Mouse (Mus musculus) hindbrain, postnatal 0 days (tissue): ENCODE data around the gene Neu1. TPM values are rescaled to one million over a fixed set of nuclear protein-coding genes. Genes with fewer than 3 reads are reported as not detected.

Experiments used
- ATAC-seq: fragments of 200-750 bp; cut with Nextera tagmentation; 2 replicates; pipeline ENCODE4 v1.8.0; 2017; ENCODE audit warnings: mild to moderate bottlenecking, moderate TSS enrichment, moderate library complexity
- DNase-seq: peaks from one replicate; pipeline ENCODE4 v3.0.0-alpha.2; 2015; ENCODE audit warnings: low spot score
- H3K27ac ChIP-seq: fragments of 300-500 bp; sonication (generic); 2 replicates; pipeline ENCODE4 v1.5.1; 2014; ENCODE audit warnings: mild to moderate bottlenecking
- H3K27me3 ChIP-seq: fragments of 300-500 bp; sonication (generic); 2 replicates; pipeline ENCODE4 v1.6.1; 2014; ENCODE audit warnings: low read length, mixed read lengths; ENCODE audit not compliant: insufficient read depth
- H3K36me3 ChIP-seq: fragments of 300-500 bp; sonication (generic); 2 replicates; pipeline ENCODE4 v1.6.1; 2014; ENCODE audit warnings: low read length, mixed read lengths; ENCODE audit not compliant: insufficient read depth
- H3K4me1 ChIP-seq: fragments of 300-500 bp; sonication (generic); 2 replicates; pipeline ENCODE4 v1.6.1; 2014; ENCODE audit warnings: antibody characterized with exemption, low read length, mixed read lengths; ENCODE audit not compliant: insufficient read depth
- H3K4me2 ChIP-seq: fragments of 300-500 bp; sonication (generic); 2 replicates; pipeline ENCODE4 v1.6.1; 2014; ENCODE audit warnings: low read depth, mild to moderate bottlenecking, low read length, moderate library complexity, mixed read lengths
- H3K4me3 ChIP-seq: fragments of 300-500 bp; sonication (generic); 2 replicates; pipeline ENCODE4 v1.5.1; 2014; ENCODE audit warnings: low read length
- H3K9ac ChIP-seq: fragments of 300-500 bp; sonication (generic); replicated peaks from 2 replicates; pipeline ENCODE4 v1.6.1; 2014; ENCODE audit warnings: mild to moderate bottlenecking, low read length, moderate library complexity, mixed read lengths
- H3K9me3 ChIP-seq: fragments of 300-500 bp; sonication (generic); 2 replicates; pipeline ENCODE4 v1.6.1; 2016; ENCODE audit warnings: low read length, mixed read lengths
- CTCF ChIP-seq: IDR thresholded peaks from 2 replicates; pipeline ENCODE4 v1.5.1; 2016; ENCODE audit warnings: antibody characterized with exemption, control low read depth, low read depth
- WGBS: fragments of 180-500 bp; shearing (Covaris S2); extraction: QIAGEN DNeasy Blood & Tissue Kit; methylation state at CpG from one replicate; pipeline ENCODE4 v1.1.7; 2014; 5-methylcytosine and 5-hydroxymethylcytosine counted together
- polyA plus RNA-seq: library from polyadenylated mRNA; unstranded; fragments of >200 nt; fragmentation: Nextera tagmentation; extraction: Ambion mirVana; gene quantifications from 2 replicates; pipeline ENCODE4 v1.2.1, GENCODE M21; 2015
- total RNA-seq: library from RNA; depleted of rRNA; stranded (reverse); fragments of >200 nt; gene quantifications from 2 replicates; pipeline ENCODE4 v1.2.3, GENCODE M21; 2014

The Neu1 gene
- total and polyA plus RNA-seq, 2 experiments from 2014 or later: 43.1 to 50.9 TPM

- ATAC-seq: no peak
Observed at GRCm38 (mm10) chr17:34934830-34935229, 3.8 kb downstream of the Neu1 start.

GRCm38 (mm10) chr17:34937960-34938505 is 7.0 kb downstream of the Neu1 start:
- H3K27me3 ChIP-seq: no peaks in the 10 kb centered on the region
- H3K9me3 ChIP-seq: no peaks in the 10 kb centered on the region
- no peak overlapping the region for H3K27ac ChIP-seq
- ATAC-seq: no peak
- no peaks in the 10 kb centered on the region for H3K4me1 ChIP-seq
- no peak overlapping the region for H3K4me3 ChIP-seq
- WGBS: 85% methylated on average over 6 of the region's 6 CpGs
- no peak overlapping the region for H3K9ac ChIP-seq
- H3K4me2 ChIP-seq: no peak overlapping the region
- no peak for TF ChIP-seq CTCF
- DNase-seq: no peak
- peaks cover 15% of the 10 kb centered on the region for H3K36me3 ChIP-seq

More at GRCm38 (mm10) chr17:34934830-34935229, 3.8 kb downstream of the Neu1 start:
- Histone ChIP-seq H3K36me3 (peaks cover 20% of the 10 kb centered on the region), H3K9me3 (no peaks in the 10 kb centered on the region), H3K27me3 (no peaks in the 10 kb centered on the region), H3K4me2 (no peak overlapping the region), H3K4me1 (no peaks in the 10 kb centered on the region), H3K9ac (no peak overlapping the region), H3K4me3 (no peak overlapping the region), H3K27ac (no peak overlapping the region)
- TF ChIP-seq CTCF: no peak
- DNase-seq: no peak
- 52% methylated on average over 8 of the region's 8 CpGs for WGBS

GRCm38 (mm10) chr17:34941344-34942041 is 10.4 kb downstream of the Neu1 start:
- H3K27me3 ChIP-seq: no peaks in the 10 kb centered on the region

GRCm38 (mm10) chr17:34943128-34943815 is 12.2 kb downstream of the Neu1 start:
- H3K36me3 ChIP-seq: no peaks in the 10 kb centered on the region
- no peaks in the 10 kb centered on the region for H3K27me3 ChIP-seq
- no peak for DNase-seq
- H3K9ac ChIP-seq: no peak overlapping the region
- no peak overlapping the region for H3K4me3 ChIP-seq
- WGBS: 89% methylated on average over 4 of the region's 4 CpGs
- no peak for ATAC-seq
- no peak for TF ChIP-seq CTCF
- H3K4me1 ChIP-seq: no peaks in the 10 kb centered on the region
- H3K9me3 ChIP-seq: no peaks in the 10 kb centered on the region
- H3K27ac ChIP-seq: no peak overlapping the region
- H3K4me2 ChIP-seq: no peak overlapping the region

More at GRCm38 (mm10) chr17:34941344-34942041, 10.4 kb downstream of the Neu1 start:
- Histone ChIP-seq H3K4me2 (peak overlapping the region; percentile 46), H3K9me3 (no peaks in the 10 kb centered on the region), H3K27ac (no peak overlapping the region), H3K9ac (peak overlapping the region; percentile 3; the same call in 1 of the 2 replicates), H3K4me1 (no peaks in the 10 kb centered on the region), H3K36me3 (no peaks in the 10 kb centered on the region), H3K4me3 (peak overlapping the region; percentile 2)
- no peak for DNase-seq
- TF ChIP-seq CTCF: no peak
- WGBS: 7% methylated on average over 15 of the region's 15 CpGs
- 0 out of 2 replicates have a peak, but pooled peaks have one; percentile 24 for ATAC-seq

GRCm38 (mm10) chr17:34944362-34944761 is 13.3 kb downstream of the Neu1 start:
- no peak overlapping the region for H3K9ac ChIP-seq
- no peak overlapping the region for H3K27ac ChIP-seq
- H3K36me3 ChIP-seq: no peaks in the 10 kb centered on the region
- H3K4me1 ChIP-seq: no peaks in the 10 kb centered on the region
- H3K9me3 ChIP-seq: no peaks in the 10 kb centered on the region
- H3K4me2 ChIP-seq: no peak overlapping the region
- ATAC-seq (no peak), DNase-seq (no peak)
- no peaks in the 10 kb centered on the region for H3K27me3 ChIP-seq
- no peak for TF ChIP-seq CTCF
- H3K4me3 ChIP-seq: no peak overlapping the region

- 0 out of 2 replicates have a peak, but pooled peaks cover 7% of the 10 kb centered on the region for H3K36me3 ChIP-seq
- H3K27ac ChIP-seq: no peak overlapping the region
- no peak for ATAC-seq
- H3K4me2 ChIP-seq: no peak overlapping the region
- H3K4me1 ChIP-seq: no peaks in the 10 kb centered on the region
- 91% methylated on average over 5 of the region's 5 CpGs for WGBS
- H3K27me3 ChIP-seq: no peaks in the 10 kb centered on the region
- no peaks in the 10 kb centered on the region for H3K9me3 ChIP-seq
- H3K9ac ChIP-seq: no peak overlapping the region
- no peak overlapping the region for H3K4me3 ChIP-seq
- TF ChIP-seq CTCF: no peak
- DNase-seq: no peak
Observed at GRCm38 (mm10) chr17:34946486-34947140, 15.6 kb downstream of the Neu1 start.
